Mouse (Mus musculus): ENCODE measurements around the gene Avil. TPM values are rescaled to one million over a fixed set of nuclear protein-coding genes. Genes with fewer than 3 reads are reported as not detected.

The Avil gene
- total RNA-seq, 2 experiments from 2014 or later: 0.19 to 0.56 TPM

- intact Hi-C loops (cut with DNase I): no loop called here
- peak in 1 of 2 experiments; percentile 46 for DNase-seq
Observed at GRCm38 (mm10) chr10:126980221-126980932, 20.1 kb upstream of the Avil start.

GRCm38 (mm10) chr10:126980933-126981530, 19.5 kb upstream of the Avil start:
- DNase-seq: no peak
- intact Hi-C loops (cut with DNase I): no loop called here

GRCm38 (mm10) chr10:126981746-126982145, 18.8 kb upstream of the Avil start:
- intact Hi-C loops (cut with DNase I): no loop called here
- DNase-seq: no peak

GRCm38 (mm10) chr10:126983193-126983725, 17.2 kb upstream of the Avil start:
- no peak for DNase-seq
- intact Hi-C loops (cut with DNase I): no loop called here

- intact Hi-C loops (cut with DNase I): no loop called here
- DNase-seq: peak; percentile 52 to 56
Observed at GRCm38 (mm10) chr10:126984189-126985004, 16.1 kb upstream of the Avil start.

- intact Hi-C loops (cut with DNase I): no loop called here
- DNase-seq: no peak
Observed at GRCm38 (mm10) chr10:126985127-126985526, 15.4 kb upstream of the Avil start.

GRCm38 (mm10) chr10:126985579-126985978, 14.9 kb upstream of the Avil start:
- no peak for DNase-seq
- intact Hi-C loops (cut with DNase I): no loop called here

GRCm38 (mm10) chr10:126986541-126986961, 14.0 kb upstream of the Avil start:
- DNase-seq: peak; percentile 93 to 94
- intact Hi-C loops (cut with DNase I): no loop called here

- no peak for DNase-seq
- intact Hi-C loops (cut with DNase I): loop anchor here (2.0 kb wide), 1 partner anchor 61 kb away; no protein-coding TSS in a partner anchor
Observed at GRCm38 (mm10) chr10:126987183-126988118, 13.1 kb upstream of the Avil start.

- intact Hi-C loops (cut with DNase I): loop anchor here (2.0 kb wide), 1 partner anchor 62 kb away; no protein-coding TSS in a partner anchor
- no peak for DNase-seq
Observed at GRCm38 (mm10) chr10:126988513-126989165, 11.9 kb upstream of the Avil start.

GRCm38 (mm10) chr10:126990313-126991056, 10.0 kb upstream of the Avil start:
- peak; percentile 89 to 93 for DNase-seq
- intact Hi-C loops (cut with DNase I): loop anchor here (1.0 to 2.0 kb wide), 2 partner anchors 40 to 71 kb away; partner anchors contain the start of gene Tsfm

- intact Hi-C loops (cut with DNase I): loop anchor here (2.0 kb wide), 1 partner anchor 39 kb away; the partner anchor contains the start of gene Tsfm
Observed at GRCm38 (mm10) chr10:126991676-126992075, 8.8 kb upstream of the Avil start.

GRCm38 (mm10) chr10:126993621-126994020, 6.9 kb upstream of the Avil start:
- intact Hi-C loops (cut with DNase I): no loop called here
- DNase-seq: no peak

More at GRCm38 (mm10) chr10:126991676-126992075, 8.8 kb upstream of the Avil start:
- DNase-seq: no peak

- no peak for DNase-seq
- intact Hi-C loops (cut with DNase I): no loop called here
Observed at GRCm38 (mm10) chr10:126997340-126998113, 3.0 kb upstream of the Avil start.

GRCm38 (mm10) chr10:127001297-127001696, 788 bp downstream of the Avil start:
- no peak for DNase-seq
- intact Hi-C loops (cut with DNase I): no loop called here

GRCm38 (mm10) chr10:127002056-127002455, 1.5 kb downstream of the Avil start:
- intact Hi-C loops (cut with DNase I): no loop called here
- no peak for DNase-seq

- no peak for DNase-seq
- intact Hi-C loops (cut with DNase I): no loop called here
Observed at GRCm38 (mm10) chr10:127002765-127003164, 2.3 kb downstream of the Avil start.

- DNase-seq: no peak
- intact Hi-C loops (cut with DNase I): no loop called here
Observed at GRCm38 (mm10) chr10:127003334-127003733, 2.8 kb downstream of the Avil start.
